Mouse (Mus musculus) ovary, adult 18-20 months (tissue): ENCODE data around the gene Cars.
"Not testable (repeated sequence)": the region's sequence is repeated elsewhere in the genome, so short reads cannot be mapped to it uniquely, and the experiment has no call there.

ENCODE experiments used
- DNase-seq: peaks from one replicate; pipeline ENCODE4 v3.0.0; 2022; ENCODE audit warnings: low spot score, mixed read lengths

Gene Cars

GRCm38 (mm10) chr7:143587586-143587985 lies 12.3 kb downstream of the Cars start:
- no peak for DNase-seq

GRCm38 (mm10) chr7:143583956-143584355 lies 15.9 kb downstream of the Cars start:
- peak; percentile 54 for DNase-seq

GRCm38 (mm10) chr7:143583025-143583424 lies 16.9 kb downstream of the Cars start:
- no peak for DNase-seq

GRCm38 (mm10) chr7:143575751-143576150 lies 24.1 kb downstream of the Cars start:
- DNase-seq, result no peak

GRCm38 (mm10) chr7:143565648-143566039 lies 34.2 kb downstream of the Cars start:
- DNase-seq, result no peak

- DNase-seq, result no peak
These were observed 34.8 kb downstream of the Cars start for GRCm38 (mm10) chr7:143565015-143565647.

GRCm38 (mm10) chr7:143563787-143564186 lies 36.1 kb downstream of the Cars start:
- no peak for DNase-seq

- no peak for DNase-seq
These were observed 42.3 kb downstream of the Cars start for GRCm38 (mm10) chr7:143557616-143558015.

GRCm38 (mm10) chr7:143556964-143557610 lies 42.8 kb downstream of the Cars start:
- peak; percentile 24 for DNase-seq

- no peak for DNase-seq
These were observed 50.2 kb downstream of the Cars start for GRCm38 (mm10) chr7:143549588-143550220.

GRCm38 (mm10) chr7:143548976-143549457 lies 50.9 kb downstream of the Cars start, which contains the start of gene Nap1l4:
TSS of gene Nap1l4 (minus strand) at chr7:143549106.
- DNase-seq, result peak; percentile 98

GRCm38 (mm10) chr7:143548231-143548961 lies 51.5 kb downstream of the Cars start:
- DNase-seq, result no peak

- DNase-seq, result no peak
These were observed 53.3 kb downstream of the Cars start for GRCm38 (mm10) chr7:143546554-143546953.

- no peak for DNase-seq
These were observed 55.5 kb downstream of the Cars start for GRCm38 (mm10) chr7:143544368-143544767.

- no peak for DNase-seq
These were observed 61.2 kb downstream of the Cars start for GRCm38 (mm10) chr7:143538671-143539070.

GRCm38 (mm10) chr7:143538229-143538628 lies 61.7 kb downstream of the Cars start:
- not testable (repeated sequence) for DNase-seq

- DNase-seq, result no peak
These were observed 63.6 kb downstream of the Cars start for GRCm38 (mm10) chr7:143536251-143536650.

- no peak for DNase-seq
These were observed 66.6 kb downstream of the Cars start for GRCm38 (mm10) chr7:143533284-143533683.

- DNase-seq, result no peak
These were observed 67.5 kb downstream of the Cars start for GRCm38 (mm10) chr7:143532410-143532809.

- DNase-seq, result no peak
These were observed 80.6 kb downstream of the Cars start for GRCm38 (mm10) chr7:143519333-143519732.

GRCm38 (mm10) chr7:143514416-143514768 lies 85.5 kb downstream of the Cars start:
- no peak for DNase-seq

GRCm38 (mm10) chr7:143513763-143514415 lies 86.0 kb downstream of the Cars start:
- no peak for DNase-seq
